Mouse (Mus musculus) hindbrain, embryonic 10.5 days (tissue): Measurements from ENCODE around the gene Tulp2. TPM values are rescaled to one million over a fixed set of nuclear protein-coding genes. Genes with fewer than 3 reads are reported as not detected.

Experiments
- DNase-seq: peaks from one replicate; pipeline ENCODE4 v3.0.0-alpha.2; 2017; ENCODE audit warnings: low spot score
- H3K27ac ChIP-seq: fragments of 300-500 bp; sonication (generic); 2 replicates; pipeline ENCODE4 v1.5.1; 2016; ENCODE audit warnings: mild to moderate bottlenecking, moderate library complexity
- H3K27me3 ChIP-seq: fragments of 300-500 bp; sonication (generic); 2 replicates; pipeline ENCODE4 v1.6.1; 2016; ENCODE audit warnings: mild to moderate bottlenecking; ENCODE audit not compliant: poor library complexity, insufficient read depth, severe bottlenecking
- H3K36me3 ChIP-seq: fragments of 300-500 bp; sonication (generic); 2 replicates; pipeline ENCODE4 v1.6.1; 2016; ENCODE audit warnings: mild to moderate bottlenecking, moderate library complexity
- H3K4me1 ChIP-seq: fragments of 300-500 bp; sonication (generic); replicated peaks from 2 replicates; pipeline ENCODE4 v1.6.1; 2016; ENCODE audit warnings: mild to moderate bottlenecking
- H3K4me3 ChIP-seq: fragments of 300-500 bp; sonication (generic); 2 replicates; pipeline ENCODE4 v1.5.1; 2016; ENCODE audit warnings: mild to moderate bottlenecking, moderate library complexity
- H3K9me3 ChIP-seq: fragments of 300-500 bp; sonication (generic); 2 replicates; pipeline ENCODE4 v1.6.1; 2016; ENCODE audit warnings: mild to moderate bottlenecking, moderate library complexity
- WGBS: fragments of 180-500 bp; shearing (Covaris S2); methylation state at CpG from one replicate; pipeline ENCODE4 v1.1.7; 2016; 5-methylcytosine and 5-hydroxymethylcytosine counted together
- polyA plus RNA-seq: library from polyadenylated mRNA; unstranded; fragments of >200 nt; fragmentation: Nextera tagmentation; extraction: Ambion mirVana; gene quantifications from 2 replicates; pipeline ENCODE4 v1.2.1, GENCODE M21; 2016

Tulp2 gene
- polyA plus RNA-seq, 1 experiment from 2014 or later: 0.47 TPM

DNA sequence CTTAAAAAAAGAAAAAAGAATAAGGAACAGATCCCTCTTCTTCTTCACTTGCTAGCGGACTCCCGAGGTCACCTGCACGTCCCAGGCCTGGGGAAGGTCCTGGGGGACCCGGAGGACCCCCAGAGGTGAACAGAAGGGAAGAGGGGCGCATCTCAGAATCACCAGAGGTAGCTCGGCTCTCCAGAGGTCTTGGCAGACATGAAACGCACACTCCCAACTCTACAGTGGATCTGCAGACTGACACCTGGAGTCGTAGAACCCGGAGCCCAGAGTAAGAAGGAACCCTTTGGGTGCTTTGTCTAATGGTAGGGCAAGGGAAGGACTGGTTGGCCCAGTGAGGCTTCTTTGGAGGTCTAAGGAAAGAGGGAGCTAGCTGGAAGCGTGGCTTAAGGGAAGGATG is 55.9 kb downstream of the Tulp2 start:
- Histone ChIP-seq H3K36me3 (no peaks in the 10 kb centered on the region), H3K27ac (peak overlapping the region; percentile 88), H3K4me1 (peaks cover 36% of the 10 kb centered on the region), H3K4me3 (peak overlapping the region; percentile 67), H3K9me3 (no peaks in the 10 kb centered on the region), H3K27me3 (no peaks in the 10 kb centered on the region)
- DNase-seq: no peak
- WGBS: 78% methylated on average over 10 of the region's 10 CpGs

DNA sequence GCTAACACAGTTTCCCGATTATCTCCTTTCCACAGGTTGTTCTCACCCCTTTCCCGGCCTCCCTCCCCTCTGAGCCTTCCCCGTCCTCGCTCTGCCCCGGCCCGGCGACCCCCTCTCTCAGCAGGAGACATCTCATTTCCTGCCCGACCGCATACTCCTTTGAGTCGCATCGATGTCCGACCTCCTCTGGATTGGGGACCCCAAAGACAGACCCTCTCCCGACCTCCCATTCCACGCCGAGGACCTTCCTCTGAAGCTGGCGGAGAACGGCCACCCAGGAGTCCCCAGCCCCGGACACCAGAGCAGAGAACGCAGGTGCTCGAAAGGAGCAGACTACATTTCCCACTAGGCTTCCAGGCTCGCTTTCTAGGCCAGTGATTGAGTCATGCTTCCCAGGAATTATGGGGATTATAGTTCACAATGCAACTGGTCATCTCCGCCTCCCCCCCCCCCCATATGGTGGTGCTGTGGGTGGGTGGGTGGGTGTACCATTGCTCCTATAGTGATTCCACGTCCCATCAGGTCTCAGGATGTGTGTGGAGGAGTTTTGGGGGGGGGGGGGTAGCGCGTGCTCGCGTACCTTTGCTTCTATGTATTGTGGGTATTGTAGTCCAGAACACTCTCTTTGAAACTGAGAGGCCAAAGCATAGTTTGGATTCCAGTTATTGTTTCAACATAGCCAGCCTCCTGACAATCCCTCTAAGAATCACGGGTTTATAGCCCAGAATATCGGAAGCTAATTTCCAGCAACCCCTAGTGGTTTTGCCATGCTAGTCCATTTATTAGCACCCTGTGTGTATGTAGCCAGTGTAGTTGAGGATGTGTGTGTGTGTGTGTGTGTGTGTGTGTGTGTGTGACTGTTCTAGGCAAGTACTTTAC is 56.7 kb downstream of the Tulp2 start:
- H3K4me1 ChIP-seq: peaks cover 36% of the 10 kb centered on the region
- H3K4me3 ChIP-seq: peak overlapping the region; percentile 67
- H3K36me3 ChIP-seq: no peaks in the 10 kb centered on the region
- H3K9me3 ChIP-seq: no peaks in the 10 kb centered on the region
- peak; percentile 67 for DNase-seq
- WGBS: 3% methylated on average over 29 of the region's 29 CpGs
- no peaks in the 10 kb centered on the region for H3K27me3 ChIP-seq
- H3K27ac ChIP-seq: peak overlapping the region; percentile 88

DNA sequence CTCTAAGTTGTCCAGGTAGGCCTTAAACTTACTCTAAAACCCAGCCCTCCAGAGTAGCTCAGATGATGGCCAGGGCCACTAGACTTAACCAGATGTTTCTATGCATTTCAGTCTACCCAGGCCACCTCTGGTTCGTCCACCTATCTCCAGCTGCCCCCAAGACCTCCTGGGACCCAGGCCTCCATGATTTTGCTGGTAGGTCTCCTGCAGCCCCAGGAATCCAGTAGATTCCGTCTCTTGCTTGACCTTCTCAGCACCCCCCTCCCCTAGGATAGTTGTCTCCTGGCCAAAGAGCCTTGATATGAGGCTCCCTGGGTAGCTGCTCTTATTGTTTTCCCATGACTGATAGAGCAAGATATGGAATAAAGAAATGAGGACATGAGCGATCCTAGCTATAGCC is 57.4 kb downstream of the Tulp2 start:
- Histone ChIP-seq H3K4me3 (no peak overlapping the region), H3K9me3 (no peaks in the 10 kb centered on the region; the same call in 1 of the 2 replicates), H3K4me1 (peaks cover 33% of the 10 kb centered on the region), H3K27ac (no peak overlapping the region; the same call in 1 of the 2 replicates), H3K27me3 (no peaks in the 10 kb centered on the region), H3K36me3 (no peaks in the 10 kb centered on the region)
- DNase-seq: no peak
- 86% methylated on average over 3 of the region's 3 CpGs for WGBS

DNA sequence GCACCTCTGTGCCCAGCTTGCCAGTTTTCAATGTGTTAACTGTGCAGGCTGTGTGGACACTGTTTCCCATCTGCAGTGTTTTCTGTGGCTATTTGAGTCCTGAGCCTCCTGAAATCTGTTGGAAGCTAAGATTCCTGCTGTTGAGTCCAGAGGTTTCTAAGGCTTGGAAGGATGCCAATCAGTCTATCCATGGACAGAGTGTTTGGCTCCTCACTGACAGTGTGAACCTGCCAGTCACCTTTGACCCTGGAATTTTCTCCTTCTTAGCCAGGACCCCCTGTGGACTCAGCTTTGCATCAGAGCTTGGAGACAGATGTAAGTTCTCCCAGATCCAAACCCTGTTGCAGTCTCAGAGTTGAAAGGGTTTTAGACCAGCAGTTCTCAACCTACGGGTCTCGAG is 58.5 kb downstream of the Tulp2 start:
- Histone ChIP-seq H3K36me3 (no peaks in the 10 kb centered on the region), H3K27ac (no peak overlapping the region), H3K9me3 (peaks cover 6% of the 10 kb centered on the region; the same call in 1 of the 2 replicates), H3K27me3 (no peaks in the 10 kb centered on the region), H3K4me3 (no peak overlapping the region), H3K4me1 (peaks cover 27% of the 10 kb centered on the region)
- DNase-seq: no peak
- WGBS: 80% methylated on average over 2 of the region's 2 CpGs

DNA sequence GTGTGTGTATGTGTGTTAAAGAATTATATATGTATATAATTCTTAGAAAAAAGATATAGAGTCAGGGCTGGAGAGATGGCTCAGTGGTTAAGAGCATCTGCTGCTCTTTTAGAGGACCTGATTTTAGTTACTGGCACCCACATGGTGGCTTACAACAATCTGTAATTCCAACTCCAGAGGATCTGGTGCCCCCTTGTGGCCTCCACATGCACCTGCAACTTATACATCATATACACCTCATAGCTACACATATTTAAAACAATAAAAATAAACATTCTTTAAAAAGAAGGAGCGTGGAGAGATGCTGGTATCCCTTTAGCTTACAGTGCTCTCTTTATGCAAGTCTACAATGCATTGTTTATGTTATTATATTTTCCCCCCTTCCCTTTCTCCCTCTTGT is 62.8 kb downstream of the Tulp2 start:
- no peak overlapping the region for H3K4me3 ChIP-seq
- DNase-seq: no peak

DNA sequence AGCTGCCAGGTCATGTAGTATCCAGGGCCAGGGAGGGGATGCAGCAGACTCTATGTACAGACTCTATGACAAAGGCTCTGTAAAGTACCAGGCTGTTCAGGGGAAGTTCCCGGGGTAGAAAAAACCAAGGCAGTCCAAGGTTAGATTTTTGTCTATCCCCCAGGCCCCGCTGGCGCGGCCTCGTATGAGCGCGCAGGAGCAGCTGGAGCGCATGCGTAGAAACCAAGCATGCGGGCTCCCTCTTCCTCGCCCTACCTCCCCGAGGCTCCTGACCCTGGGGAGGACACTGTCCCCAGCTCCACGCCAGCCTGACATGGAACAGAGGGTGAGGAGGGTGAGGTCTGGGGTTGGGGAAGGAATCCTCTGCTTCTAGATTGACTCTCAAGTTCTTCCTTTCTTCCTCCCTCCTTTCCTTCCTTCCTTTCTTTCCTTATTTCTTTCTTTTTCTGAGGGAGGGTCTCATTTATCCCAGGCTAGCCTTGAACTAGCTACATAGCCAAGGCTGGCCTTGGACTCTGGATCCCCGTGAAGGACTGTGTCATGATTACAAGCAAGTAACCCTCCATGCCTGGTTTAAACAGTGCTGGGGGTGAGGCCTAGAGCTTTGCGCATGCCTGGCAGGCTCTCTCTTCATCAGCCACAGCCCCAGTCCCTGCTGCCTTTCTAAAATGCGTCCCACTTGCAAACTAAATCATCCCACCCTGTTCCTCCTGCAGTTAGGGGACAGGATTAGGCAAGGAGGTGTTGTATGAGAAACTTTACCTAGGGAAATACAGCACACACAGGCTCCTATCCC is 68.2 kb downstream of the Tulp2 start:
- no peak overlapping the region for H3K4me3 ChIP-seq
- H3K27me3 ChIP-seq: no peaks in the 10 kb centered on the region
- no peaks in the 10 kb centered on the region for H3K36me3 ChIP-seq
- no peak for DNase-seq
- 92% methylated on average over 16 of the region's 16 CpGs for WGBS
- peaks cover 9% of the 10 kb centered on the region for H3K4me1 ChIP-seq
- 0 out of 2 replicates have a peak overlapping the region, but pooled peaks have one; percentile 23 for H3K27ac ChIP-seq
- H3K9me3 ChIP-seq: no peaks in the 10 kb centered on the region

More for the DNA sequence above, 62.8 kb downstream of the Tulp2 start:
- Histone ChIP-seq H3K4me1 (peaks cover 11% of the 10 kb centered on the region), H3K27ac (no peak overlapping the region), H3K36me3 (no peaks in the 10 kb centered on the region), H3K9me3 (peaks cover 6% of the 10 kb centered on the region; the same call in 1 of the 2 replicates), H3K27me3 (no peaks in the 10 kb centered on the region)
- whole genome bisulfite sequencing: 89% methylated on average over 1 of the region's 1 CpGs

DNA sequence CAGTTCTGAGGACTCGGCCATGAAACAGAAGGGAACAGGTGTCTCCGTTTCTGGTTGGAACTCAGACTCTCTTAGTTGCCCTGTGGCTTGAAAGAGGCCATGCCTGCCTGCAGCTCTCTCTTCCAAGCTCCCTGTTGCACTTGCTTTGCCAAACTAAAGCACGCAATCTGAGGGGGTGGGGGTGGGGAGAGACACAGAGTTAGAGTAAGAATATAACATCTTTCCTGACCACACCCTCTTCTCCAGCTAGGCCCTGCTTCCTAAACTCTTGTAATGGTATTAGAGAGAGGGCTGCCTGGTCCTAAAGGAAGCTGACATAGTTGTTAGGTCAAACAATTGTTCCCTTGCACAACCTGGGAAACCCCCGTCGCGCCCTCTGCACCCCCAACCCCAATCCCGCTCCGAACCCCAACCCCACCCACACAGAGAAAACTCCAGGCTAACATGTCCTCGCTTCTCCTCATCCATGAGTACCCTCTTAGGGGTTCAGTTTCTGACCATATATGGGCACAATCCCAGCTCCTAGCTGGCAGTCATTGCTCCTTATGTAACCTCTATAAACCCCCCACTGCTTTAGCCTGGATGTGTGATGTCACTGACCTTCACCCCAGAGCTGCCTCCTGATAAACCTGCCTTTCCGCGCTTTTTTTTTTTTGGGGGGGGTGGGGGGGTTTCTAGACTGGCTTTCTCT is 69.3 kb downstream of the Tulp2 start:
- no peak for DNase-seq
- no peak overlapping the region for H3K4me3 ChIP-seq
- WGBS: 83% methylated on average over 11 of the region's 11 CpGs
- no peaks in the 10 kb centered on the region for H3K36me3 ChIP-seq
- H3K27me3 ChIP-seq: no peaks in the 10 kb centered on the region
- H3K4me1 ChIP-seq: peaks cover 11% of the 10 kb centered on the region
- 0 out of 2 replicates have a peak overlapping the region, but pooled peaks have one; percentile 23 for H3K27ac ChIP-seq
- no peaks in the 10 kb centered on the region for H3K9me3 ChIP-seq

DNA sequence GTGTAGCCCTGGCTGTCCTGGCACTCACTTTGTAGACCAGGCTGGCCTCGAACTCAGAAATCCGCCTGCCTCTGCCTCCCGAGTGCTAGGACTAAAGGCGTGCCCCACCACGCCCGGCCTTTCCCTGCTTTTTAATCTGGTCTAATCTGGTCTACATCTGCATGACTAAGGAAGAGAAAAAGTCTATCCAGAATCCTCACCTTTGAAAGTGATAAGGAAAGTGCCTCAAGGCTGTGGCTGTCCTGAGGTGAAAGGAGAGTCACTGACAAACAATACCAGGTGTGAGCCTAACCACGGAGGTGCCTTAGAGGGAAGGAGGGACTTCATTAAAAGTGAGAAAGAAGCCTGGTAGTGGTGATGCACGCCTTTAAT is 69.8 kb downstream of the Tulp2 start:
- Histone ChIP-seq H3K36me3 (no peaks in the 10 kb centered on the region), H3K9me3 (no peaks in the 10 kb centered on the region), H3K4me3 (no peak overlapping the region), H3K27me3 (no peaks in the 10 kb centered on the region), H3K27ac (no peak overlapping the region), H3K4me1 (peaks cover 15% of the 10 kb centered on the region)
- WGBS: 85% methylated on average over 8 of the region's 8 CpGs
- DNase-seq: no peak

DNA sequence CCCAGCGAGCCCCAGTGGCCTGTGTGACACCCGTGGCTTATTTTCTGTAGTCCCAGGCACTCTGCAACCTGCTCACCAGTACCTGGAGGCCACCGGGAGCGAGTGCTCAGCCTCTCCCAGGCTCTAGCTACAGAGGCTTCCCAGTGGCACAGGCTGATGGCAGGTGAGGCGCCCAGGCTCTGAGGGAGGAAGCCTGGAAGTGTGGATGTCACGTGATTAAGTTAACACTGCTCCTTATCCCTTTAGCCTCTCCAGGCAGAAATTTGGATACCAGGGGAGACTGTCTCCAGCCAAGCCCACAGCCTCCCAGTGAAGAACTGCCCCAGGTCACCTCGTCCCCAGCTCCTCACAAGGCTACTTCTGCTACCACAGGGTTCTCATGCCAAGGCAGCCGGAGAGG is 71.8 kb downstream of the Tulp2 start:
- no peaks in the 10 kb centered on the region for H3K36me3 ChIP-seq
- H3K9me3 ChIP-seq: no peaks in the 10 kb centered on the region
- 71% methylated on average over 8 of the region's 8 CpGs for WGBS
- no peaks in the 10 kb centered on the region for H3K27me3 ChIP-seq
- H3K4me3 ChIP-seq: no peak overlapping the region
- H3K4me1 ChIP-seq: peaks cover 15% of the 10 kb centered on the region
- no peak for DNase-seq
- H3K27ac ChIP-seq: peak overlapping the region; percentile 29

DNA sequence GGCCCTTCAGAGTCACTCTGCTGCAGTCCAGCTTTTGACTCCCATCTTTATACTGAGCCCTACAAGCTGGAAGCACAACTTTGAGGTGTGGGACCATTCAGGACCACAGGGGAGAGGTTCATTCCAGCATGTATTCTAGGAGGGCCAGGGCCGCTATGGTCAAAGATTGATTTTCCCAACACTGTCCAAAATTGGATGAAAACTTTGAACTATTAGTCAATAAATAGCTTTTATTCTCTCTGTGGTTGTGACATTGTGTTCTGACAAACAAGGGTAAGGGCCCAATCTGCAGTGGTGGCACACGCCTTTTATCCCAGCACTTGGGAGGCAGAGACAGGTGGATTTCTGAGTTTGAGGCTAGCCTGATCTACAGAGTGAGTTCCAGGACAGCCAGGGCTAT is 72.3 kb downstream of the Tulp2 start:
- Histone ChIP-seq H3K36me3 (no peaks in the 10 kb centered on the region), H3K4me3 (no peak overlapping the region), H3K9me3 (no peaks in the 10 kb centered on the region), H3K27me3 (no peaks in the 10 kb centered on the region), H3K4me1 (peaks cover 18% of the 10 kb centered on the region), H3K27ac (peak overlapping the region; percentile 29; the same call in 1 of the 2 replicates)
- 91% methylated on average over 2 of the region's 2 CpGs for WGBS
- DNase-seq: no peak

DNA sequence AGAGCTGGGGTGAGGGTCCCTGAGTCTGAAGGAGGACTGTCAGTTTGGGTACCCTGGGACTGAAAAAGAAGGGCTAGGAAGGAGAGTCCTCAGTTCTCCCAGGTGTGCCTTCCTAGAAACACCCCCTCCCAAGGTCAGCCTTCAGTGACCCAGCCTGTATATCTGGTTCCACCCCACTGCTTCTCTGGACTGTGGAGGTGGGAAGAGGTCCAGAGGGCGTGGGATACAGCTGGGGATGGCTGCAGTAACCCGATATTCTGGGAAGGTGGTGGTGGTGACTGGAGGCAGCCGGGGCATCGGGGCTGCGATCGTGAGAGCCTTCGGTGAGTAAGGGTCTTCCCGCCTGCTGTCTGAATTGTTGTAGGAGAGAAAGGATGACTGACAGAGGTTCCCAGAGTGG is 73.1 kb downstream of the Tulp2 start, which contains the start of gene Hsd17b14:
Hsd17b14 (plus strand) TSS at position 150 of the 400 bp plus-strand sequence.
- H3K4me1 ChIP-seq: peaks cover 20% of the 10 kb centered on the region
- H3K4me3 ChIP-seq: no peak within 1 kb of the TSS
- no peaks in the 10 kb centered on the region for H3K9me3 ChIP-seq
- H3K27me3 ChIP-seq: no peaks in the 10 kb centered on the region
- H3K27ac ChIP-seq: peak within 1 kb of the TSS; percentile 29; the same call in 1 of the 2 replicates
- WGBS: 18% methylated on average over 8 of the region's 8 CpGs
- H3K36me3 ChIP-seq: no peaks in the 10 kb centered on the region
- DNase-seq: no peak

DNA sequence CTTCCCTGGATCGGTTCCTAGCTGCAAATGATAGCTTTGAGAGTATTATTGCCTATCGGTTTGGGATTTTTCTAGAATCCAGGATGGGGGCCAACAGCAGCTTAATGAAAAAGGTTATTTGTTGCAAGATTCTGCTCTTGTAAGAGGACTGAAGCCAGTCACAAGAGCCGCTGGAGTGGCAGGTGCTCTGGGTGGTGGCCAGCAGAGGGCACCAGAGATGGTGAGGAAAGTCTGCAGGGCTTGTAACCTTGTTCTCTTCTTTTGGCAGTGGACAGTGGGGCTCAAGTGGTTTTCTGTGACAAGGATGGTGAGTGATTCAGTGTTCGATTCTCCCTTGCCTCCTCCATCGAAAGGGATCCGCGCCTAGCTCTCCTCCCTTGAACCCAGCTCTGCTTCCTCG is 74.1 kb downstream of the Tulp2 start:
- H3K9me3 ChIP-seq: no peaks in the 10 kb centered on the region
- peaks cover 22% of the 10 kb centered on the region for H3K4me1 ChIP-seq
- H3K36me3 ChIP-seq: no peaks in the 10 kb centered on the region
- H3K27me3 ChIP-seq: no peaks in the 10 kb centered on the region
- H3K27ac ChIP-seq: no peak overlapping the region
- 27% methylated on average over 8 of the region's 8 CpGs for WGBS
- peak; percentile 84 for DNase-seq
- no peak overlapping the region for H3K4me3 ChIP-seq
